Mouse (Mus musculus) erythroid progenitor cell, adult 5-6 weeks (primary cell): ENCODE measurements around the gene Trir. TPM values are rescaled to one million over a fixed set of nuclear protein-coding genes. Genes with fewer than 3 reads are reported as not detected.
A peak's percentile ranks its signal among the peaks of the same experiment; 100 is the strongest.

ENCODE experiments used
- ATAC-seq: replicated peaks from 2 replicates; pipeline ENCODE4 v1.8.0; 2016; ENCODE audit warnings: moderate number of reproducible peaks, mild to moderate bottlenecking, moderate TSS enrichment, inconsistent platforms; ENCODE audit not compliant: poor library complexity, low FRiP score, severe bottlenecking
- total RNA-seq, 2 experiments: library from RNA; stranded (forward) in 1 of 2; stranded (reverse) in 1 of 2; fragments of 150-400 nt in 1 of 2; fragments of 186-747, 209-891 nt in 1 of 2; gene quantifications; 2 replicates each; pipeline versions ENCODE4 v1.2.3 to v1.2.4; 2015 to 2017; ENCODE audit warnings: low replicate concordance in 2 of 2

Gene Trir
- total RNA-seq, 2 experiments from 2014 or later: 143 to 476 TPM

DNA sequence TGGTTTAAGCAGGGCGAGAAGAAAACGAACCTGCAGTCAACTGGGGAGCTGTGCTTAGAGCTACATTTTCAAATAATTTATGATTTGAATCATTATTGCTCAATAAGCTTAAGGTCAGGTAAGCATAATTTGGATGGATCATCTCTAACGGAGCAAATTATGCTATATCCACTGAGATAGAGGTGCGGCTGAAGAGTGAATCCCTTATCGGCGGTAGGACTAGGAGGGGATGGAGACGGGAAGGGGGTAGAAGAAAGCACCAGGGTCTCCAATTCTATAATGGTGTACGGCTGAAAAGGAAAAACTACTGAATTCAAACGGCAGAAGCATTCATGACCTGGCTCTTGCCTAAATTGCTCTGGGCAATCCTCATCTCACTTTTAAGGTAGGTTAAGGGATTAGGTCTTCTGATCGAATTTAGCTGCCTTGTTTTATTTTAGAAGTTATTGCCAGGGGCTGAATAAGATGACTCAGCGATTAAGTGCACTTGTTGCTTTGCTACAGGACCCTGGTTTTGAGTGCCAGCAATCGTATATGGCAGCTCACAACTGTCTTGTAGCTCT, 8.6 kb downstream of the Trir start:
- no peak for ATAC-seq

DNA sequence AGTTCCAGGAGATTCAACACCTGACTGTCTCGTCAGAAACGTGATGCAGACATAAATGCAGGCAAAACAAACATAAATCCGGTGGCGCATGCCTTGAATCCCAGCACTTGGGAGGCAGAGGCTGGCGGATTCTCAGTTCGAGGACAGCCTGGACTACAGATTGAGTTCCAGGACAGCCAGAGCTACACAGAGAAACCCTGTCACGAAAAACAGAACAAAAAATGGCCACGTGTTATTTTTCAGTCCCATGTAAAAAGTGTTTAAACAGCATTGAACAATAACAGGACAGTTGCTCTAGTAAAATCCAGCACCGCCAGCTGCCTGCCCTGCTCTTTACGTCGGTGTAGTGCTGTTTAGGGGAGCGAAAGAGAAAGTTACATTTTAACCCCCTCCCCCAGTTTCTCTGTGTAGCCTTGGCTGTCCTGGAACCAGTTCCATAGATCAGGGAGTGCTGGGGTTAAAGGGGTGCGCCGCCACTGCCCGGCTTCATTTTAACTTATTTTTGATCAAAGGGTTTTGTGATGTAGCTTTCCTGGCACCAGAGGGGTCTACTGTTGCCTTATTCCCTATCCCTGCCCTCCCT, 9.2 kb downstream of the Trir start:
- no peak for ATAC-seq

DNA sequence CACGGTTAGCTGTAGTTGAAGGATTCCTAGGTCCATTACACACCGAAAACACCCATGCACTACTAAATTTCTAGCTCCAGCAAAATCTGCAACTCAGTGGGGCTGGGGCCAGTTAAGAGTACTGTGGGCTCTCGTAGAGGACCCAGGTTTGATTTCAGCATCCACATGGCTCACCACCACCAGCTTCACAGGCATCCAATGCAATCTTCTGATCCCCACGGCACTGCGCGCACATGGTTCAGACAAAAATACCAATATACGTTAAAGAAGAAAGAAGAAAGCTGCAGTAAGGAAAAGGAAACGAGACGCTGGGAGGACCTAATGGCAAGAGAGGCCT, 9.7 kb downstream of the Trir start:
- ATAC-seq: peak; percentile 30

DNA sequence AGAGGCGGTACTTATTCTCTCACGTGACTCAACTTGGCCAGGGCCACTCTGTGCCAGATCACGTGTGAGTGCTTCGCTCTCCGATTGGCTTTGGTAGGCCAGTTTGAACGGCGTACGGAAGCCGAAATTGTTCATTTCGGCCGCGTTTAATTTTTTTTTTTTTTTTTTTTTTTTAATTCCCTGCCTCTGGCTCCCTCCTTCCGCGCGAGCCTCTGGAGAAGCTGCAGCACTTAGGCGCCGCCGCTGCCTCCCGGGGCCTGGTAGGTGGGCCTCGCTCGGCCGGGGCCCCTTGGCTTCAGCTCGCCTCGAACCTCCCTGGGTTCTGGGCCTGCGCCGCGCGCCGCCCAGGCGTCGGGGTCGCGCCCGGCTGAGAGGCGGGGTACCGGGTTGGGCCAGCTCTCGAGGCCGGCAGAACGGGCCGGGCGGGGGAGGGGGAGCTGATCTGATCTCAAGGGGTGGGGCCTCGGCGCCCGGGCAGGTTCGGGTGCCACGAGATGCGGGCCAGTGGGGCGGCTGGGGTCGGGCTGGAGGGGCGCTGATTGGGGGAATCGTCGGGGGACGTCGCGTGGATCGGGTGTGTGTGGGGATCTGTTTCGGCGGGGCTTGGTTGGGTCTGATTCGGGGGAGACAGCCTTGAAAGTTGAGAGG, 10.2 kb downstream of the Trir start, which contains the start of gene Tnpo2:
Gene Tnpo2, plus strand, starts transcription at position 198 of the 648 bp plus-strand sequence.
- peak; percentile 89 for ATAC-seq

DNA sequence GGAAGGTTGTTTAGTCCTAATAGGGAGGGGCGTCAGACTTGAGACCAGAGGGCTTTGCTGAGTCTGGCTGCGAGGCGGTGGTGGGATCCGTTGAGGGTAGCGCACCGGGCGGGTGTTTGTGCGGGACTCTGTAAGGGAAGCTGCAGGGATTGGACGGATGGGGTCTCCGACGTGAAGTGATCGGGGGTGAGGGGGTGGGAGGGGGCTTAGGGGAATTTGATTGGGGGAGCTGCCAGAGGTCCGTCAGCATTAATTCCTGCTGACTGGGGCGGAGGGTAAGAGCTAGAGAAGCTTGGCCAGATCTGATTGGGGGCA, 10.7 kb downstream of the Trir start:
- ATAC-seq: peak; percentile 7; the same call in 1 of the 2 replicates

DNA sequence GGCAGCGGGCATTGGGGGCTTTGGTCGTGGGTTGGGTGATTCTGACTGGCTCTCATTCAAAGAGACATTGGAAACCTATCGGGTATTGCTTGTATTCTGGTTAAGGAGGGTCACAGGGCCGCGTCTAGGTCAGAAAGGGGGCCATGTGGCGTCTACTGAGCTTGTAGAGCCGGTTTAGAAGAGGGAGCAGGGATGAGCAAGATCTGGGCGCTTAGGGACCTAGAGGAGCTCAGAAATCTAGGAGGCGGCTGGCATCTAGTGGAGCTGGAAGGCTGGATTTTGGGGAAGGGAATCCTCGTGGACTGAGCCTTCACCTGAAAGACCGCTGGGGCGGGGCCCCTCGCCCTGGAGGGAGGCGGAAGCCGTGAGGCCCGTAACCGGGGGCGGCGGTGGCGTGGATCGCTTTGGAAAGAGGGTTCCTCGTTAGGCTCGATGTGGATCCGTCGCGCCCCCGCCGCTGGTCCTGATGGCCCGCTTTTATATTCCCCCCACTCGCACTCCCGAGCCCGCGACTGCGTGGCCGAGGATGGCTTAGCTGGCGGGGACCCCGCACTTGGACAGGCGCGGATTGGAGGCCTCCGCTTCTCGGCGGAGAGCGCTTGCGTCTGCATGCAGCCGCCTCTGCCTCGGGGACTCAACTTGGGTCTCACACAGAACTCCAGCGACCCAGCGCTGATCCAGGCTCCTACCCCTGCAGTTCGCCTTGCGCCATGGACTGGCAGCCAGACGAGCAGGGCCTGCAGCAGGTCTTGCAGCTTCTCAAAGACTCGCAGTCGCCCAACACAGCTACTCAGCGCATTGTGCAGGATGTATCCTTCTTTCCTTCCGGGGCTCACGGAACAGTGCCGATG, 11.3 kb downstream of the Trir start:
- peak; percentile 36 for ATAC-seq

DNA sequence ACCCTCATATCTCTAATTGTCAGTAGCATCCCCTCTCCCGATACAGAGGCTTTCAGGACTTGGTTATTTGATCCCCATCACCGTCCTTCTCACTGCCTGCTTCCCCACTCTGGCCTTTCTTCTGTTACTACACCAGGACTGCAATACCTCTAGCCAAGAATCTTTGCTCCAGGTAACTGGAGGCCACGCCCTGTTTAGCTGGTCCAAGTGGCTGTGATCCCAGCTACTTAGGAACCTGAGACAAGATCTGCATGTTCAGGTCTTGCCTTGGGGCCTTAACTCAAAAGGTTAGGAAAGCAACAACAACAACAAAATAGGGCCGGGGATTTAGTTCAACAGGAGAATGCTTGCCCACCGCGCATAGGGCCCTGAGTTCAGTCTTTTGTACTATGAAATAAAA, 17.0 kb downstream of the Trir start:
- no peak for ATAC-seq

DNA sequence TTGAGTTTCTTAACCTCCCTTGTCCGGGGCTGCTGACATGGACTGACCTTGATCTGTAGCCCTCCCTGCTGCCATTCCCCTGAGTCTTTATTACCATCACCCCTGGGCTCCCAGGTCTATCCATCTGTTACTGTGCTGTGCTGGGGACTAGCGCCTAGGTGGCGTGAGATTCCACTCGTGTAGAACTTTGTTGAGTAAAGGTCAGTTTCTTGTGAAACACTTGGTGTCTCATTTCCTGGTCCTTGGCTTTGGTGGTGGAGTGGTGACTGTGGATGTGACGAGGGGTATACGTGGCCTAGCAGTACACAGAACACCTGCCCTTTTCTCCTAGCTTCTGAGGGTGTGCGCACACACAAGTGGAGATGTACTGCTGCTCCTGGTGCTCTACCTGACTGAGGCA, 30.7 kb downstream of the Trir start:
- no peak for ATAC-seq

DNA sequence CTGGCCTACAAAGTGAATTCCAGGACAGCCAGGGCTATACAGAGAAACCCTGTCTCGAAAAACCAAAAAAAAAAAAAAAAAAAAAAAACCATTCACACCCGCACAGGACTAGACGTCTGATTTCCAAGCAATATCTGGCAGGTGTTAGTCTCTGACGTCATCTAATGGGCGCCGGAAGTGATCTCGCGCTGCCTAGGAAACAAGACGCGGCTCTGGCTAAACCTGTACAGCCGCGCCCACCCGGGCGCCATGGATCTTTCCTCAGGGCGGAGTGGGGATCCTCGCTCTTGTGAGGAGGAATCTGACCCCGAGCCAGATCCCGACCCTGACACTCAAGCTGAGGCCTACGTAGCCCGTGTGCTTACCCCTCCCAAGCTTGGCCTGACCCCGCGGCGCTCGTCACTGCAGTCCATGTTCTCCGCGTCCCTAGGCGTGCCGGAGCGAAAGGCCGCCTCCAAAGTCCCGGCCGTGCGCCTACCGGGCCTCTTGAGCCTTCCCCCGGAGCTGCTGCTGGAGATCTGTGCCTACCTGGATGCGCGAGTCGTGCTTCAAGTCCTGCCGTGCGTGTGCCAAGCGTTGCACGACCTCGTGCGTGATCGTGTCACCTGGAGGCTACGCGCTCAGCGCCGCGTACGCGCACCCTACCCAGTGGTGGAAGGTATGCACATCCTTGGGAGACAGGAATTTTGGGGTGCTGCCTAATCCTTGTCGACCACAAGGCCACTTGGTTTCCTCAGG, 33.4 kb downstream of the Trir start, which contains the start of gene Fbxw9:
Gene Fbxw9, plus strand, starts transcription at position 177 of the 738 bp plus-strand sequence.
- ATAC-seq: peak; percentile 88

DNA sequence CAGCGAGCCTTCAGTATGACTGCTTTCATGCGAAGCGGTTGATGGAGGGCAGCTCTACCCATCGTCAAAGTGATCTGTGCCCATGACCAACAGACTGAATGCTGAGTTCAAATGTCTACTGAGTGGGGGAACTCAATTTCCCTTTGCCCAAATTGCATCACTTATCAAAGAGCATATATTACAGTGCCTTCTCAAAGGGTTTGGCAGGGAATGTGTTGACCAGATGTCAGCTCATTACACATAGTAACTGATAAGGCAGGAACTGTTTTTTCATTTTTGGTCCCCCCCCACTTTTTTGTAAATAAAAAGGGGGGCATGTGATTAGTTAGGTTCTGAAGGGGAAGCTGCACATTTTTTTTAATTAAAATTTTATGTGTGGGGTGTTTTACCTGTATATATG, 36.0 kb downstream of the Trir start:
- no peak for ATAC-seq

DNA sequence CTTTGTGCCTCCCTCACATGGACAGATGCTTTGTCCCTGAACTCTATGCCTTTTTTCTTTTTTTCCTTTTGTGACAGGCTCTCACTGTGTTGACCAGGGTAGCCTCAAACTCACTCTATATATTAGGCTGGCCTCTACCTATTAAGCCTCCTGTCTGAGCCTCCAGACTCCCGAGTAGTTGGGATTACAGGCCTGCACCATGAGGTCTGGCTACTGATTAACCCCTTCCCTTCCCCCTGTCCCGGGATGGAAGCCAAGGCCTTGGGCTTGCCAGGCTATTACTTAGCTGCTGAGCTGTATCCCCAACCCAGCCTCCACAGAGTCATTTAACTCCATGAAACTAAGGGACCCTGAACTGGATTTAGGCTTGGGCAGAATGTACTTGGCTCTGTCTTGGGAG, 38.6 kb downstream of the Trir start:
- no peak for ATAC-seq

DNA sequence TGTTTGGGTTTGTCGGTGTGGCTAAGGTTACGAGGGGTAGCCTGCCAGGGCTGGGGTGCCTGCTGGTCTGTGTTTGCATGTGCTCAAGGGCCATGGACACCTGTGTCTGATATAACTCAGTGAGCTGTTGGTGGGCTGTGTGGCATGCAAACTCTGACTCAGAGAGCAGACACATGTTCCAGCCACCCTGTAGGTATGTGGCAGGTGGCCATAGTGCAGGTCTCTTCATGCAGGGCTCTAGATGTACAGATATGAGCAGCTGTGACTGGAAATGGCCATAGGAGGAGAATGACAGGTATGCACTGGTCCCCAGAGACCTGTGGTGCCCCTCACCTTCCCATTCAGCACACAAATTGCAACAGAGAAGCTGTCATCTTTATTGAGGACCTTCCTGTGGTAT, 40.5 kb downstream of the Trir start:
- no peak for ATAC-seq

DNA sequence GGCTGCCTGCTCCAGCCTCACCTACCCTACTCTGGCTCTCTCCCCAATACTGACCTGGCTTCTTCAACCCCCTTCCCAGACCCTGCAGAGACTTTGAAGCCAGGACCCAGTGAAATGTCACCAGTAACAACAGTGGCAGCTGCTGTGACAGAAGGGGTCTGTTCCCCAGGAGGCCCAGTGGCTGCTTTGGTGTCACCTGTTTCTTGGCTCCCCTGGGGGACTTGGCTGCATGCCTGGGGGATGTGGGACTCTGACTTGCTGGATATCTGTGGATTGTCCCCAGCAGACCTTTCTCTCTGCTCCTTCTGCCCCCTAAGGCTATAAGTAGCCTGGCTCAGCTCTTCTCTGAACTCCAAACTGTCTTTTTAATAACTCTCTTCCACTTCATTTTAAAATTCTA, 41.4 kb downstream of the Trir start, which contains the start of gene Gm5741:
Gene Gm5741, minus strand, starts transcription at position 1 of the 400 bp plus-strand sequence.
- no peak for ATAC-seq

DNA sequence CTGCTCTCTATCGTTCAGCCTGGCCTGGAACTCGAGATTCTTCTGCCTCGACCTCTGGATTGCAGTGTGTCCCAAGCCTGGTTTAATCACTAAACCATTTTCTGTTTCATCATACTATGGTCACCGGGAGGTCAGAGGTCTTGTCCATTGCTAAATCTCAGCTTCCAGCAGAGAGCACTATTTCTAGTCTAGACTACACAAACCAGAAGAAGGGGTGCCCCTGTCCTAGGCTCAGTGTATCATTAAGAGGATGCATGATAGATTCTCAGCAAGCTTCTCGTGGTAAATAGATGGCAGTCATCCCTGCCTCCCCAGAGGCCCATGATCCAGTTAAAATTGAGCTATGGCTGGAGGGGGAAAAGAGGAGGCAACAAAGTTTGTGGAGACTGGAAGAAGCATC, 44.4 kb downstream of the Trir start:
- ATAC-seq: no peak

DNA sequence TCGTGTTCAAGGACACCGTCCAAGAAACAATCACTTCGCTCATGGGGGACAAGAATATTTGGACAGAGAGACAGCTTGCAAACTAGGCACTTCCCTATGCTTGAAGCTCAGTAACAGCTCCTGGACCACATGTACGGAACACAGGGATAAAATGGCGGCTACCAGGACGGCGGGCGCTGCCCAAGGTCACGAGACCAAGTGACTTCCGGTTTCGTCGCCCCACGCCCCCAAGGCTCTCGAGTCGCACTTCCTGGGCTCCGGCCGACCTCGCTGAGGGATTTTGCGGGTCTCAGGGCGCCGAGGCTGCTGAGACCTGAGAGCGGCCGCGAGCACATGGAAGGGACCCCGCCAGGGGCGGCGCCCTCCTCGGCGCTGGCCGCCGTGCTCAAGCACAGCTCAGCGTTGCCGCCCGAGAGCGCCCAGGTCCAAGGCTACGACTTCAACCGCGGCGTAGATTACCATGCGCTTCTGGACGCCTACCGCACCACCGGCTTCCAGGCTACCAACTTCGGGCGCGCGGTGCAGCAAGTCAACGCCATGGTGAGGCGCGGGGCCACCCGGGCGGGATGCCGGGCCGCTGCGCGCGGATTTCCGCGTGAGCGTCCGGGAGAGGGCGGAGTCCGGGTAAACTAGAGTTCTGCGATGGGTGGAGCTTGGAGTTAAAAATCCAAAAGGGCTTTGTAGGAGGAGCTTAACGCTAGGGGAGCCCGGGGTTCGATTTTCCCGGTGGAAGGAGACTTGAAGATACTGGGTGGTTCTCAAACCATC, 45.1 kb downstream of the Trir start, which contains the start of gene Dhps:
Gene Dhps, plus strand, starts transcription at position 244 of the 768 bp plus-strand sequence.
- ATAC-seq: peak; percentile 80

DNA sequence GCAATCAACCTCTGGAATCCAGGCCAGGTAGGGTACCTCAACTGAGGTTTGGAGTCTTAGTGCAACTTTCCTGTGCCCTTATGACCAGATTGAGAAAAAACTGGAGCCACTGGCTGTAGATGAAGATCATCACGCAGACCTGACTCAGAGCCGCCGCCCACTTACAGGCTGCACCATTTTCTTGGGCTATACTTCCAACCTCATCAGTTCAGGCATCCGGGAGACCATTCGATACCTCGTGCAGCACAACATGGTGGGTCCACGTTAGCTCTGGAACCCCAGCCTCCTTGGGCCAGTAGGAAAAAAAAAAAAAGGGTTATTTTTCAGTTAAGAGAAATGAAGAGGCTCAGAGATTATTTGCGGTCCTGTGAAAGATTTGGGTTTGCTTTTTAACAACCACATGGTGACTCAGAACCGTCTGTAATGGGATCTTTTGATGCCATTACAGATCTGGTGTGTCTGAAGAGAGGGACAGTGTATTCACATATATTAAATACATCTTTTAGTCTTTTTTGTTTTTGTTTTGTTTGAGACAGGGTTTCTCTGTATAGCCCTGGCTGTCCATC, 45.8 kb downstream of the Trir start:
- ATAC-seq: no peak

DNA sequence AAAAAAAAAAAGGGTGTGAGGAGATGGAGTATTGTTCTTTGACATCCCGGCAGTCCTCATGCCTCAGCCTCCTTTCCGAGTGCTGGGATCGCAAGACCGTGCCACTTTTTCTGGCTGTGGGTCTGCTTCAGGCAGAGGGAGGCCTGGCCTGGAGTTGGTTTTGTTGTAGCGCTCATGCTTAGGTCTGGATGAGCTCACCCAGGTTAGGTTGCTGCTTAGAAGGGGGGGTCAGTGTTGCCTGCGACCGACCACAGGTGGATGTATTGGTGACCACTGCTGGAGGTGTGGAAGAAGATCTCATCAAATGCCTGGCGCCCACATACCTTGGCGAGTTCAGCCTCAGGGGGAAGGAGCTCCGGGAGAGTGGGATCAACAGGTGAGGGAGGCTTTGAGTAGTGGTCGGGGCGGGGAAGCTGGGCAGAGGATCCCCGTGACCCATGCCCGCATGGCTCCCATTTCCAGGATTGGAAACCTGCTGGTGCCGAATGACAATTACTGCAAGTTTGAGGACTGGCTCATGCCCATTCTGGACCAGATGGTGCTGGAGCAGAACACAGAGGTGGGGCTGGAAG, 46.5 kb downstream of the Trir start:
- no peak for ATAC-seq

DNA sequence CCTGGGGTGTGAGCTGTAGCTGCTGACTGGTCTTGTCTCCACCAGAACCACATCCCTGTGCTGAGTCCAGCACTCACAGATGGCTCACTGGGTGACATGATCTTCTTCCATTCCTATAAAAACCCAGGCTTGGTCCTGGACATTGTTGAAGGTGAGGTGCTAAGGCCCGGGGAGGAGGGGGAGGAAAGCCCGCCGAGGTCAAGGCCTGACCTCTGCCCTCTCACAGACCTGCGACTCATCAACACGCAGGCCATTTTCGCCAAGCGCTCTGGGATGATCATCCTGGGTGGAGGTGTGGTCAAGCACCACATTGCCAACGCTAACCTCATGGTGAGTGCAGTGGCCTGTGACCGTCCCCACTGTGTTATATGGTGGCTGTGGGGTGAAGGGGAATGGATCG, 47.5 kb downstream of the Trir start:
- ATAC-seq: no peak

DNA sequence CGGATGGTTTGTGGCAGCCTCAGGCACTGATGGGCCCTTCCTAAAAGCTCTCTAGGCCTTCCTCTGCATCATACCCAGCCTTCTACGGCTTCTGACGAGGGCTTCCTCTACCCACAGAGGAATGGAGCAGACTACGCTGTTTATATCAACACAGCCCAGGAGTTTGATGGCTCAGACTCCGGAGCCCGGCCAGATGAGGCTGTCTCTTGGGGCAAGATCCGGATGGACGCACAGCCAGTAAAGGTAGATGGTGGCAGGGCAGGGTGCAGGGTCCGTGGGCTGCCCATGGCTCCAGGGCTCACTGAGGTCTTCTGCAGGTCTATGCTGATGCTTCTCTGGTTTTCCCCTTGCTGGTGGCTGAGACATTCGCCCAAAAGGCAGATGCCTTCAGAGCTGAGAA, 48.0 kb downstream of the Trir start:
- ATAC-seq: no peak
